Mouse (Mus musculus) lung, adult 2 months (tissue): Measurements from ENCODE around the gene Dhrs9.

Experiments used
- CTCF ChIP-seq: fragments of 200-500 bp; IDR thresholded peaks from 2 replicates; pipeline ENCODE4 v1.5.1; 2011; ENCODE audit warnings: mild to moderate bottlenecking, low read length, control low read depth; ENCODE audit not compliant: insufficient read depth
- POLR2A ChIP-seq: fragments of 200-500 bp; IDR thresholded peaks from 2 replicates; pipeline ENCODE4 v1.6.1; 2011; ENCODE audit warnings: low read depth, mild to moderate bottlenecking, control low read depth, low read length, borderline replicate concordance; ENCODE audit errors: extremely low read depth

DNA sequence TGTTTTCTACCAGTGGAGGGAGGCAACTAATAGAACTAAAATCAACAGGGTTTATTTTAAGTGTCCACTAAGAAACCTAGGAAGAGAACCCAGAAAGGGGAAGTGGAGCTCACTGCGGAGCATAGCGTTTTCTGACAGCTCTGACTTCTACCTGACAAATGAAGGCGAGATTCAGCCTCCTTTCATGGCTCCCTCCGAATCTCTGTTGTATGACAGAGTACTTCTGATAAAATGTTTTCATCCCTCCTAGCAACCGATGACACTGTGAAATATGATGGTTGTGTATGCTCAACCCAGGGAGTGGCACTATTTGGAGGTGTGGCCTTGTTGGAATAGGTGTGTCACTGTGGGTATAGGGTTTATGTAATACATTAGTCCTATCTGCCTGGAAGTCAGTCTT, 2.6 kb downstream of the Dhrs9 start:
- TF ChIP-seq CTCF (no peak), POLR2A (no peak)
